Mouse (Mus musculus) adrenal gland, adult 10 weeks (tissue): ENCODE results near the gene Klf1. TPM values are rescaled to one million over a fixed set of nuclear protein-coding genes. Genes with fewer than 3 reads are reported as not detected.

ENCODE experiments used
- polyA plus RNA-seq: library from polyadenylated mRNA; stranded (reverse); fragments of 350-450 nt; fragmentation: Illumina TruSeq; extraction: RNeasy Lipid Tissue Mini Kit (QIAGEN cat#74804); gene quantifications from one replicate; pipeline ENCODE4 v1.2.3, GENCODE M21; 2014; ENCODE audit warnings: low read depth, low replicate concordance

Gene Klf1
- not detected for polyA plus RNA-seq

GRCm38 (mm10) chr8:84901752-84902151 lies at the start of gene Klf1:
Klf1 (plus strand) TSS chr8:84901928.

GRCm38 (mm10) chr8:84856864-84857441 lies 44.8 kb upstream of the Klf1 start, which contains the start of gene Farsa:
Farsa (plus strand) TSS chr8:84856989.

GRCm38 (mm10) chr8:84871376-84872308 lies 30.1 kb upstream of the Klf1 start, which contains the start of gene Syce2:
Syce2 (plus strand) TSS chr8:84872111.

GRCm38 (mm10) chr8:84893709-84894134 lies 8.0 kb upstream of the Klf1 start, which contains the start of gene Gcdh:
Gcdh (minus strand) TSS chr8:84893921.

GRCm38 (mm10) chr8:84908421-84909161 lies 6.9 kb downstream of the Klf1 start, which contains the start of gene Dnase2a:
Dnase2a (plus strand) TSS chr8:84908560.

GRCm38 (mm10) chr8:84936962-84937546 lies 35.3 kb downstream of the Klf1 start, which contains the start of gene Mast1:
Mast1 (minus strand) TSS chr8:84937359.

GRCm38 (mm10) chr8:84946528-84947240 lies 45.0 kb downstream of the Klf1 start, which contains the start of gene Rtbdn:
Rtbdn (plus strand) TSS chr8:84946991.

Other genes with a start within 250 kb of the Klf1 start
- 2.4 TPM for gene Ier2, start 239.1 kb upstream of the Klf1 start, polyA plus RNA-seq
- 9.4 TPM for gene Trmt1, start 215.6 kb upstream of the Klf1 start, polyA plus RNA-seq
- gene Nacc1, start 214.1 kb upstream of the Klf1 start, polyA plus RNA-seq: 3.7 TPM
- not detected for gene Lyl1, start 200.5 kb upstream of the Klf1 start, polyA plus RNA-seq
- gene G430095P16Rik, start 178.9 kb upstream of the Klf1 start, polyA plus RNA-seq: not detected
- 13.9 TPM for gene Nfix, start 101.6 kb upstream of the Klf1 start, polyA plus RNA-seq
- gene Dand5, start 79.1 kb upstream of the Klf1 start, polyA plus RNA-seq: 5.4 TPM
- gene Gadd45gip1, start 70.4 kb upstream of the Klf1 start, polyA plus RNA-seq: 2.3 TPM
- gene Rad23a, start 61.3 kb upstream of the Klf1 start, polyA plus RNA-seq: 9.2 TPM
- 638 TPM for gene Calr, start 55.0 kb upstream of the Klf1 start, polyA plus RNA-seq
- 4.7 TPM for gene Farsa, start 44.9 kb upstream of the Klf1 start, polyA plus RNA-seq
- 6.2 TPM for gene Syce2, start 29.8 kb upstream of the Klf1 start, polyA plus RNA-seq
- 51.8 TPM for gene Gcdh, start 8.0 kb upstream of the Klf1 start, polyA plus RNA-seq
- 10.7 TPM for gene Dnase2a, start 6.6 kb downstream of the Klf1 start, polyA plus RNA-seq
- not detected for gene Mast1, start 35.4 kb downstream of the Klf1 start, polyA plus RNA-seq
- not detected for gene Rtbdn, start 45.1 kb downstream of the Klf1 start, polyA plus RNA-seq
- gene Gm49661, start 67.5 kb downstream of the Klf1 start, polyA plus RNA-seq: not detected
- gene Prdx2, start 67.7 kb downstream of the Klf1 start, polyA plus RNA-seq: 79.1 TPM
- 7.6 TPM for gene Rnaseh2a, start 67.8 kb downstream of the Klf1 start, polyA plus RNA-seq
- 0.99 TPM for gene Junb, start 76.8 kb downstream of the Klf1 start, polyA plus RNA-seq
- 1.8 TPM for gene Hook2, start 88.7 kb downstream of the Klf1 start, polyA plus RNA-seq
- not detected for gene Best2, start 112.6 kb downstream of the Klf1 start, polyA plus RNA-seq
- gene Asna1, start 123.4 kb downstream of the Klf1 start, polyA plus RNA-seq: 16.1 TPM
- gene Trir, start 124.9 kb downstream of the Klf1 start, polyA plus RNA-seq: 15.8 TPM
- 18.2 TPM for gene Tnpo2, start 135.0 kb downstream of the Klf1 start, polyA plus RNA-seq
- 1.0 TPM for gene Fbxw9, start 158.1 kb downstream of the Klf1 start, polyA plus RNA-seq
- gene Gm5741, start 166.1 kb downstream of the Klf1 start, polyA plus RNA-seq: not detected
- 14.2 TPM for gene Dhps, start 169.8 kb downstream of the Klf1 start, polyA plus RNA-seq
- gene Wdr83os, start 178.8 kb downstream of the Klf1 start, polyA plus RNA-seq: 10.6 TPM
- 2.3 TPM for gene Wdr83, start 179.4 kb downstream of the Klf1 start, polyA plus RNA-seq
- gene Man2b1, start 181.3 kb downstream of the Klf1 start, polyA plus RNA-seq: 5.0 TPM
- gene Zfp791, start 221.2 kb downstream of the Klf1 start, polyA plus RNA-seq: 2.5 TPM
- not detected for gene Cks1brt, start 250.0 kb downstream of the Klf1 start, polyA plus RNA-seq